Mouse (Mus musculus) MN1 (cell line): ENCODE measurements at regions not wholly inside any gene's neighbourhood (a gene's known extent, or its start where the extent isn't known, plus 50 kb on each side); places are given as distances from the start of the nearest gene placed in this dataset.
"Not testable (repeated sequence)": the region's sequence is repeated elsewhere in the genome, so short reads cannot be mapped to it uniquely, and the experiment has no call there.

Source experiments
- DNase-seq: peaks from one replicate; pipeline ENCODE4 v3.0.0-alpha.2; 2016; ENCODE audit warnings: low spot score

DNA sequence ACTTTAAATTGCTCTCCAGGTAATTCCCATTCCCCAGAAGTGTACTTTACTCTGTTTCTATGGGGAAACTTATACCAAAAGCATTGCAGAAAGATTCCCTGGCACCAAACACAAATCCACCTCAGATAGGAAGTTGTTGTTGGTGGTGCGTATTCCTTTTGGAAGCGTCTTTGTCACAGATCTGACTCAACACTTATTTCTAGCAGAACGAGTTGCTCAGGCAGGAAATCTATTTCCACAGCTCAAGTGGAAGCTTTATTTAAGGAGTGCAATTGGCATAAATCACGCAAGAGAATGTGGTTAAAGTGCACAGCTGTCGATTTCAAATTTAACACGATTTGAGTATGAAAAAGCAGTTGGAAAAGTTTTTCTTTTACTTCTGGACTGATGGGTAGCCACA lies 436.9 kb upstream of the Ghitm start:
- no peak for DNase-seq

DNA sequence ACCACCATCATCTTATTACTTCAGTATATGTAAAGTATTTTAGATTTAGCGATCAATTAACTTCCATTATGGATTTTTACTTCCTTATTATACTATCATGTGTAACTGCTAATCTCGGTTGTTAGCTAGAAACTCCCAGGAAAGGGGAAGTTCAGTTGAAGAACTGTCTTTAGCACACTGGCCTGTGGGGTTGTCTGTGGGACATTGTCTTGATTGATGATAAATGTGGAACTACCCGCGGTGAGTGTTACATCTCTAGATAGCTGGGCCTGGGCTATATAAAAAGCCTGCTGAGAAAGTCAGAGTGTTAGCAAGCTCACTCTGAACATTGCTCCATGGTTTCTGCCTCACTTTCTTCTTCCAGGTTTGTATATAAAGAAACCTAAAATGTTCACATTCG lies 423.2 kb upstream of the Ghitm start:
- no peak for DNase-seq

DNA sequence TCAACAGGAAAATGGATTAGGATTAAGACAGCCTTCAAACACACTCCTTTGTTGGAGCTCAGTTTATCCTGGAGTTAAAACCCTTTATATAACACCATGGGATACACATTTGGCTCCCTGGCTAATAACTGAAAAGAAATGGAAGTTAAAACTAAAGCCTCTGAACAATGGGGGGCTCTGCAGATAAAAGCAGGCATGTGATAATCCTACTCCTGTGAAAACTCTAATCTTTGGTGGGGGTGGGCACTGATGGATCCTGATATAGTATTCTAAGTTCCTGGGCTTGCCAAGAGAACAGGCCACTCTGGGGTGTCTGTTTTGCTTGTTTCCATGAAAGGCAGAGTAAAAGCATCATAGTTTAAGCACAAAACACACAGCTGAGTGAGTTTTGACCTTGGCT lies 388.5 kb upstream of the Ghitm start:
- no peak for DNase-seq

DNA sequence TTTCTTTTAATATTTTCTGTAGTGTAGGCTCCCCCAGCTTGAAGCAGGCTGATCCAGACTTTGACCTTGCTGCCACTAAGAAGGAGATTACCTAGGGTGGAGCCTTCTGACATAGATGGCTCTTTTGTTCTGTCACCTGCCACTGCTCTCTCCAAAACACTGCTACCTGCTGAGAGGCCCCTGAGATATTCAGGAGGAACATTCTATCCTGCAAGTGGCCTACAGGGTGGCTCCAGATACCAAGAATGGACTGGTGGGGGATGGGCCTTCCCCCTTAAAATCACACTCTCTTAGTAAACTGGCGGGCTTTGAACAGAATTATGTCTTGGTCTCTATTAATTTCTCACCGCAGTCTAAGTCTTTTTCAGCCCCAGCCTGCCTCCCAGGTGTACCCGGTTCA lies 385.6 kb upstream of the Ghitm start:
- not testable (repeated sequence) for DNase-seq

DNA sequence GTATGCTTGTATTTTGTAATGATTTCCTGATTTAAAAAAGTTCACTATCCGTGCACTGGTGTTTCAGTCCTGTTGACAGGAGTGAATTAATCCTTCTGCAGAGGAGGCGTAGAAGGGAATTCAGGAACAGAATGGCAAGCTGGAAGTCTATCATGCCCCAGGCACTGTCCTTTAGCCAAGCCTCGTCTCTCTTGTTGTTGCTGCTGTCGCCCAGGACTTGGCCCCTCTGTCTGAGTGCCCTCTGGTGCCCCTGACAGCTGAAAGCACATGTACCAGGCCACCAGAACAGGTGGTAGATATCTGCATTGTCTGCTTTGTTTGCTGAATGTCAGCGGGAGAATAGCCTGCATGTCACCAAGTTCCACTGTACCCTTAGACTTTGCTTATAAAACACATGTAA lies 370.2 kb upstream of the Ghitm start:
- no peak for DNase-seq

DNA sequence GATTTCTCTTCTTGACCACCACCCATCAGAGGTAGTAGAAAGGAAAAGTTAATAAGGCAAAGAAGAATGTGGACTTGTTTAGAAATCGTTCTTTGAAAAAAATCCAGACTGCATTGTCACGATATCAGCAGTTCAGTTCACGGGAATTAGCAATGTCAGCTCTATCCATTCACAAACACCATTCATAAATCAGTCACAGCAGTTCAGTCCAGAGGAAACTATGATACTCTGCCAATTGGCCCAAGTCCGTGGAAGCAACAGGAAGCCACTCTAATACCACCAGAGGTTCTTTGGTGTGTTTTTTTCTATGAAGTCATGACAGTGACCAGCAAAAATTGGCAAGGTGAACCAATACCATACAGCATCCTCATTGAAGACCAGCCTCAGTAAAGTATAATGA lies 355.6 kb upstream of the Ghitm start:
- DNase-seq: no peak

DNA sequence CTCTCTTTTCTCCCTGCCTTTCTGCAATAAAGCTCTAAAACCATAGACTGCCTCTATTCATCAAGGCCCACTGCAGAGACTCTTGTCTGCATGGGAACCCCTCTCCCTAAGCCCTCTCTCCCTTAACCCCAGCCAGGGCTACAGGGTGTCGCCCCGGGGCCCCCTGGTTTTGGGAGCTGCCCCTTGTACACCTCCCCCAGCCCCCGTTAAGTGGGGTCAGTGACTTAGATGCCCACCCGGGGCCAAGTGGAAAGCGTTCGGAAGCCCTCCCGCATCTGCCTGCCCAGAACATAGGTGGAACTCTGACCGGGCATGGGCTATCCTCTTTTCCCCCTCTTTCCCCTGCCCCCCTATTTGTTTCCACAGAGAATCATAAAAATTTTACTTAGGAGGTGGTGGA lies 350.2 kb upstream of the Ghitm start:
- DNase-seq: no peak

DNA sequence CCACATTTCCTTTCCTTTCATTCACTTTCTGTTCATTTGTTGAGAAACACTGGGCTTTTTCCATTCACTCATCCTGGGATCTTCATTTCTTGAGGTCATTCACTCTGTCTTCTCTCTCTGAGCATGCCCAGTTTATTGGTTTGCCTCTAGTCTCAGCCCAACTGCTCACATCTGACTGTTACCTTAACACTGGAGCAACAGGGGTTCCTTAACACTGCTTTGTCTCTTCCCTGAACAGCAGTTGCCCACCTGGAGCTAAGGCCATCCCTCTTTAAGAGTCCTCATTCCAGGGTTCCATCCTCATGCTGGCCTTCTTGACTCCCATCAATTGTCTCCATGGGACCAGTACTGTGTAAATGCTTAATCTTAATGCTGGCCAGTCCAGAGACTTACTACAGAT lies 342.5 kb upstream of the Ghitm start:
- no peak for DNase-seq

DNA sequence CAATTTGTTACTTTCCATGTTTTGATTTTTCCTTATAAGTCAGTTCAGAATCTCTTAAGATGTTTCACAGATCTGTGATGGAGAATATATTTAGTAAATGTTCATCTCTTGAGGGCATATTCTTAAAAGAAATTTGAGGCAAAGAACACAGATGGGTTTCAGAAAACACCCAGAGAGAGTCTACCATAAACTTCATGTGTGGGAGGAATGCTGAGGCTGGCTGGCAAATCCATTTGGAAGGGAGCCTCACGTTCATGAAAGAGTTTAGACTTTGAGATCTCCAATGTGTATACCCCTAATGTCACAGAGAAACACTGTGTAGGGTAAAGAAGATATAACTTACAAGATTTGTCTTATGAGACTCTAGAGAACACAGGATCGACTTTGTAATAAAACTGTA lies 333.6 kb upstream of the Ghitm start:
- no peak for DNase-seq

DNA sequence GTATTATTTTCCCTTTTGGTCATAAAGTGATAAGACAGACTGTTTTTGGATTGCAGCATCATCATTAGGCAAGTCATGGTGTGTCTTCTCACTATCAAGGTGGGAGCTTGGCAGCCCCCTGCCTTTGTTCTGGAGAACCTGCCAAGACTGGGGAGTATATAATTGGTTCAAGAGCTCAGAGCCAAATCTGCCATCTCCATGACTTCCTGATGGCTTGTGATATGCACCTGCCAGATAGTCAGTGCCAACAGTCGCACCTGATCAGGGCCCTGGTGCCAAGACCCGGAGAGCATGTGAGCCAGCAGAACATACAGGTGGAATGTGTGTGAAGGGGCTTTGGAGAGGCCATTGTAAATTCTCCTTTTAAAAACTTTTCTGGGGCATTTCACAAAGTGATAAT lies 305.8 kb upstream of the Ghitm start:
- no peak for DNase-seq

DNA sequence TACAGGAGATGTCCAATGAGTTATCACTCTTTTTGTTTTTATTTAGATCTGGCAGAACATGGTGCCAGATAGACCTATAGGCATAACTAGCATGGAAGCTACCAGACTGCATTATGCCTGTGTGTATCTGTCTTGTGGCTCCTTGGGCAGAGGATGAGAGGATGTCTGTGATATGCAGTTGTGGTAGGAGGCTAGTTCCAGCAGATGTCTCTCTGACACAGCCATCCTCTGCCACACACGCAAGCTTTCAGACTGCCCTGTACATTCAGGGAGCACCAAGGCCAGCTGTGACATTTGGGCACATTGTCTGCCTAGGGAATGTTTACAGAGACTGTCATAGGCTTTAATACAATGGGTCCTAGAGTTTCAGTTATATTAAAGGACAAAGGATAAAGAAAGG lies 295.6 kb upstream of the Ghitm start:
- DNase-seq: no peak

DNA sequence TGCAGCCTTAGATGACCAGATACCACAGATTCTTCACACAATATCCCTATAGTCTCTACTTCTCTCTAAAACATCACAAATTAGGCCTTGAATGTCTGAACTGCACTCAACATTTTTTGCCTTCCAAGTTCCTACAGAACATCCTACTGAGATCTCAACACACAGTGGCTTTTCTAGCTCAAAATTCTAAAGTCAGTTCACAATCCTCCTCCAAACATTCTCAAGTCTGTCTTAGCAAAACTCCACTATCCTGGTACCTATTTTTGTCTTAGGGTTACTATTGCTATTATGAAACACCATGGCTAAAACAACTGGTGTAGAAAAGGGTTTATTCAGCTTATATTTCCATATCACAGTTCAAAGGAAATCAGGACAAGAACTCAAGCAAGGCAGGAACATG lies 290.4 kb upstream of the Ghitm start:
- no peak for DNase-seq

DNA sequence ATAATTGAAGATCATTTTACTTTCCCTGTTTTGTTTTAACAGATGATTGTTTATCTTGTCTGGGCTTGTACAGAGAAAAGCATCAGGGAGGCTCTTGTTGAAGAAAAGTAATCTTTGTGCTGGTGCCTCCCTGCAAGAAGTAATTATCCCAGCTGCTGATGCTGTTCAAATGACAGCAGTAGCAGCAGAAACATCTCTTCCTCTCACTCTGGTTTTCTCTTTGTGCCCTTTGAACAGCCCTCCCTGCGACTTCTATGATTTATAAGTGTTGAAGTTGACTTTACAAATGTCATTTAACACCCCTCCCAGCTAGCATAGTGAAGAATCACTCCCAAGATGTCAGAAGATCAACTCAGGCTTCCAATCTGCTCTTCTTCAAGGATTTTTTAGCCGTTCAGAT lies 286.5 kb upstream of the Ghitm start:
- no peak for DNase-seq

DNA sequence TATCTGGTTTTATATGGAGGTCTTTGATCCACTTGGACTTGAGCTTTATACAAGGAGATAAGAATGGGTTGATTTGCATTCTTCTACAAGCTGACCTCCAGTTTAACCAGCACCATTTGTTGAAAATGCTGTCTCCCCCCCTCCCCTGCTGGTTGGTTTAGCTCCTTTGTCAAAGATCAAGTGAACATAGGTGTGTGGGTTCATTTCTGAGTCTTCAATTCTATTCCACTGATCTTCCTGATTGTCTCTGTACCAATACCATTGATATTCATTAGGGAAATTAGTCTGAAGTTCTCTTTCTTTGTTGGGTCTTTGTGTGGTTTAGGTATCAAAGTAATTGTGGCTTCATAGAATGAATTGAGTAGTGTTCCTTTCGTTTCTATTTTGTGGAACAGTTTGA lies 277.5 kb upstream of the Ghitm start:
- not testable (repeated sequence) for DNase-seq

DNA sequence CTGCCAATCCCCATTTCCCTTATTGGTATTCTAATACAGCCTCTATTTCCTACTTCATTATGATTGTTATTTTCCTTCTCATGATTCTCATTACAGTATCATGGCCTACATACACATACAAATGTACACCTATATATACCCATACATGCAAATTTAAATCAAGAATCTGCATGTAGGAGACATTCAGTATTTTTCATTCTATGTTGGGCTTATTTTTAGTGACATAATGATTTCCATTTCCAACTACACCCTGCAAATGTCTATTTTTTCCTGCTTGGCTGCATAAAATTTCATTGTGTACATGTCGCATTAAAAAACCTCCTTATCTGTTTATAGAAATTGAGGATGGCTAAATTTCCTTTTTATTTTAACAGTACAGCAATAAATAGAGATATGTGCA lies 236.9 kb upstream of the Ghitm start:
- DNase-seq: no peak

DNA sequence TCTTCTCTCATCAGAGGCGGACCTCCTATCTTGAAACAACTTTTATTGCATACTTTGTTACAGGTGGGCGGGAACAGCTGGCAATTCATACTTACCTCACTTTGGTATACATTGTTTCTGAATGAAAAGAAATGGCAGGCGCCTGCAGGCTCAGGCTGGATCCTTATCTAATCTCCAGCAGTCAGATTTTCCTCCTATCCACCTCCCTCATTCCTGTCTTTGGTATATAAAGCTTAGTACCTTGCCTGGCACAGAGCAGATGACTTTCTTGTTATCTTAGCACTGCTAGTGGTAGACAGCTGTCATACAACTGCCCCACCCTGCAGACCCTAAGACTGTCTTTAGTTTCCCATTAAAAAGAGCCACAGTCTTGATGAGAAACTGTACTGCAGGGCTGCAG lies 226.8 kb upstream of the Ghitm start:
- no peak for DNase-seq

DNA sequence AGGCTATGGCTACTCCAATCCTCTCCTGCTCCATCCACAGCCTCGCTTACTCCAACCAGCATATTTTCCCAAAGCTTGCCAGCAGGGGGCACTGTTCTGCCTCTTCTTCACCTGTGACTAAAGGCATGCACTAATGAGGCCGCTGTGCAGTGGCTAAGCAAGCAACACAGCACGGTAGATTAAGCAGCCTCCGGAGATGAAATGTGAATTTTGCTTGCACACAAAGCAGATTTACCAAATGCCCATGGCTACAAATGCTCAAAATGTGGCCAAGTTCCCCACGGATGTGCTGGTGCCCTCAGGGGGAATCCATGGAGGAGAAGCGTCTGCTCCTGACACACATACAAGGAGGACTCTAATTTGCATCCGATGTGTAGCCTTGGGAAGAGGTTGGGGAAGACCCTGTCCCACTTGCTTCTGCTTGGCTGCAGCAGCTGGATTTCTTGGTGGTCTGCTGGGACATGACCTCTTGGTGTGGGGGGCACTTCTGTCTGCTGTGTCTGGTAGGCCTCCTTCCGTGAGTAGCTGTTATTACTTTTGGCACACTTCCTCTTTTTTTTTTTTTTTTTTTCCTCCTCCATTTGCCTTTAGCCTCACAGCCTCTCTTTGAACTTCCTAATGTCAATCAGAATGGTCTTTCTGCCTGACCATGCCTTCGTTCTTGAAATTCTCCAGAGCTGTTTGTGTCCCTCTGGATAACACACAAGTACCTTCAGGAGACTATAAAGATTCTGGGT lies 221.1 kb upstream of the Ghitm start:
- no peak for DNase-seq

DNA sequence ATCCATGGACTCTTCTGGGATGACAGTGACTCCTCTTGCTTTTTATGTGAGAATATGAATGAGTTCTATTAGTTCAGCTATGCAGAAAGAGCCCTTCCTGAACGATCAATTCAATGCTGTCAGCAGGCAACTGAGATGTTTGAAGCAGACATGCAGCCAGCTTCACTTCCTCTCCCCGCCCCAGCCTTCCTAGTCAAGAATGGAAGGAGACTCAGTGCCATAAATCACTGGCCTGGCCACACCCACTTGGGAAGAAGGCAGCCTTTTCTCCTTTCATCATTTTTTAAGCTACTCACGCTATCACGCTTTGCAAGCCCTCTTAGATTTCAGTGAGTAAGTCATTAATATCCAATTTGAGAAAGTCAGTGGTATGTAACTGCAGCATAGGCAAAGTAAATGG lies 188.3 kb upstream of the Ghitm start:
- DNase-seq: no peak

DNA sequence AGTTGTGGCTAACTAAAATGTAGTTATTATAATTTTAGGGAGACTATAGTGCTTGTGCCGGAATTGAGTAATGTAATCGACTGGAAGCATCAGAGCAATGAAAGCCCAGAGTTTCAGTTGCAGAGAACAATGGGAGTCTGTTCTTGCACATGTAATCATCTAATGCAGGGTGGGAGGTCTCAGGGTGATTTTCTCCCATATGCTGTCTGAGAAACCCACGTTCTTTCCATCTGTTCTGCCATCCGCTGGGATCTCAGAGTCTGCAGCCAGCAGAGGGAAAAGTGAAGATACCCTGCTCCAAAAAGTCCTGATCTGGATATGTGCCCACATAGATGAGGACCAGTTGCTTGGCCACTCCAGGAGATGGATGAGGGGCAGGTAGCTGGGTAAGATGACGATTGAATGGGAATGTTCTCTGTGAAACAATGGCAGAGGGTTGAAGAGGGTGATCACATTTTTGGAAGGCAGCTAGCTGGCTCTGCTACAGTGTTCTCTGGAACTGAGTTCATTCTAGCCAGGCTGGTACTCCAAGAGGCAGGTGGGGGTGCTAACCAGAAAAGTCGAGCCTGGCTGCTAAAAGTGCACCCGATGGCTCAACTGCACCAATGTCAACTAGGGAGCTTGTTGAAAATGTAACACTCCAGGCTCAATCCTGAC lies 180.3 kb upstream of the Ghitm start:
- DNase-seq: no peak

DNA sequence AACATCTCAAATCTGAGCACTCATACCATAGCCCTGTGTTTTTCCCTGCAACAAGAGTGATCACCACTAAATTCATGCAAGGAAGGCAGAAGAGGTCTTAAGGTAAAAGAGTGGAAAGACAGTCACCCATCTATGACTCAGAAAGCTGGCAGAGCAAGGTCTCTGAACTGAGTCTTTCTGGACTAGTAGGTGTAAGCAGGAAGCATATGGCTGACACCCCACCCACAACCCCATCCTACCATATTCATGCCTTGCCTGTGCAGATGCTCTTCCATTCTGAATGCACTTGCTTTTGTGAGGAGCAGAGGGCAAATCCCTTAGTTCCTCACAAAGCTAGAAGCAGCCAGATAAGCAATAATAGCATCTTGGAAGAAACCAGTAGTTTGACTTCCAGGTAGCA lies 178.8 kb upstream of the Ghitm start:
- no peak for DNase-seq

DNA sequence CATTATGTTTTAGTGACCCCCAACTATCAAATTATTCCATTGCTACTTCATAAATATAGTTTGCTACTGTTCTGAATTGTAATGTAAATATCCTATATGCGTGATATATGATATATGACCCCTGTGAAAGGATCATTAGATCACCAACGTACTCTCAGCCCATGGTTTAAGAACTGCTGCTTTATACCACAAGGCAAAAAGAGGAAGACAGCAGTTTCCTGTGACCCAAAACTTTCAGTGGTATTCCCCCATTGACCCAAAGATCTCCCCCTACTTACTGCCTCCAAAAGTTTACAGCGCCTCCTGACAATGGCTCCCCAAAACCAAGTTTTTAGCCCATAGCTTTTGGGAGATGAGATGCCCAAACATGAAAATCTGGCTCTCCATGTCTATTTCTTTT lies 177.8 kb upstream of the Ghitm start:
- DNase-seq: no peak

DNA sequence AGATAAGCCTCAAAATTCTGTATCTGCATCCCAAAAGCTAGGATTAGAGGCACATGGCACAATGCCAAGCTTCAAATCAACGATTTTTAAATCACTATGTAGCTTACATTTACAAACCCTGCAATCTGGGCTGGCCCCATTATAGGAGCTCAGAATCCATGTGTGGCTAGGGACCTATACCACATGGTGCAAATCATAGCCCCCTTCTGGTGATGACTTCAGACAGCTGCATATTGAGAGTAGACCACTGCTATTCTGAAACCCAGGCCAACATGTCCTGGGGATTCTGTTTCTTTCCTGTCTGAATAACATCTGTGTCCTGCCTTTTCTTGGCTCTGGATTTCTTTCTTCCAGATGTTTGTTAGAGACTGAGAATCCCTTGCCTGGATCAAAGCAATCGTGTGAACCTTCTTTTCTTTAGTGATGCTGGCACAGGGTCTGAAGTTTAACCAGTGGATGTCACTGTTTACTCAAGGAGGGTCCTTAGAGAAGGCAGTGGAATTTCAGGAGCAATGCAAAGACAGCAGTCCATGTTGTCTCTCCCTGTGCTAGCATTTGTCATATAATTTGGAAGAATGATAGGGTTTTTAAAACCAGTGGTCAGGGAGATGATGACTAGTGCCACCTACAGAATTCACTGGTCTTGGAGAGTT lies 171.7 kb upstream of the Ghitm start:
- no peak for DNase-seq

DNA sequence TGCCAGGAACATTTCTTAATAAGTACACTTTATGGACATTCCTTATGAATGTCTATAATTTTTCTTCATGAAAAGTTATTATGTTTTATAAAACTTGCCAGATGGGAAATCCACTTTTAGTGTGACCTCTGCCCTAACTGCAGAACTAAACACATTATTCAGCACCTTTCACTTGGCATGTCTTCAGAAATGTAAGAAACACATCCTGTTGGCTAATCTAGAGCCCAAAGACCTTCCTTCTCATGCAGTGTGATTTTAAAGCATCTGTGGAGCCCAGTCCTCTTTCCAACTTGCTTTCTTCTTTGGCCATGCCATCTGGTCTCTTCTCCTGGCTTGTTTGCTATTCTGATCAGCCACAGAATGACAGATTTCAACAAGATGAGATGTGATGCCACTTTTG lies 163.6 kb upstream of the Ghitm start:
- no peak for DNase-seq

DNA sequence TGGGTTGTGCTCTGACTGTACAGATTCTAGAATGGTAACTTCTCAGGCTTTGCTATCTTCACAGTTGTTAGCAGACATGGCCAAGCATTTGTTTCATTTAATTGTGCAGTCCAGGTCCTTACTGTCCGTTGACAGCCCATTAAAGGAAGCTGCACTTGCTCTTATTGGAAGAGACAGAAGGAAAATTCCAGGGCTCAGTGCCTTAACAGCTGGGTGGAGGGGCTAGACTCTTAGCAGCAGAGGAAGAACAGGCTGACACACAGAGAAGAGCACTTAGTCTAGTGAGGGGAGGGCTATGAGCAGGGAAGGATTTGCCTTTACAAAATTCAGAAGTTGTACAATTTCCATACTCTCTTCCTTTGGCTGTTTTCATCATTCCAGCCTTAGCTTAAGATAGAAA lies 161.5 kb upstream of the Ghitm start:
- no peak for DNase-seq
